In genomic region chr9:29371341-29371740, GRCm38 (mm10) we compare ENCODE assay signal across 10 mouse cellular contexts.
"Had no signal": no experiment of that assay in that cellular context is flagged by ENCODE, and none has a peak within 500 bp of the region (broad histone marks: within the 10 kb centered on the region; RNA-seq: fewer than 3 reads in every experiment).

No protein-coding gene starts in this region.

- DNase-seq: lung, adult 2 months; lung, postnatal 14 days; lung, postnatal 36 days; right cerebral cortex, postnatal 14 days; thymus, adult 2 months; thymus, postnatal 25 days; thymus, postnatal 4 days had no signal

- ATAC-seq: lung, postnatal 0 days; midbrain, embryonic 13.5 days; midbrain, embryonic 15.5 days had no signal
